Mouse (Mus musculus): ENCODE measurements around the gene Entr1. TPM values are rescaled to one million over a fixed set of nuclear protein-coding genes. Genes with fewer than 3 reads are reported as not detected.

The Entr1 gene
- polyA plus RNA-seq, 1 experiment: 97.9 TPM

DNA sequence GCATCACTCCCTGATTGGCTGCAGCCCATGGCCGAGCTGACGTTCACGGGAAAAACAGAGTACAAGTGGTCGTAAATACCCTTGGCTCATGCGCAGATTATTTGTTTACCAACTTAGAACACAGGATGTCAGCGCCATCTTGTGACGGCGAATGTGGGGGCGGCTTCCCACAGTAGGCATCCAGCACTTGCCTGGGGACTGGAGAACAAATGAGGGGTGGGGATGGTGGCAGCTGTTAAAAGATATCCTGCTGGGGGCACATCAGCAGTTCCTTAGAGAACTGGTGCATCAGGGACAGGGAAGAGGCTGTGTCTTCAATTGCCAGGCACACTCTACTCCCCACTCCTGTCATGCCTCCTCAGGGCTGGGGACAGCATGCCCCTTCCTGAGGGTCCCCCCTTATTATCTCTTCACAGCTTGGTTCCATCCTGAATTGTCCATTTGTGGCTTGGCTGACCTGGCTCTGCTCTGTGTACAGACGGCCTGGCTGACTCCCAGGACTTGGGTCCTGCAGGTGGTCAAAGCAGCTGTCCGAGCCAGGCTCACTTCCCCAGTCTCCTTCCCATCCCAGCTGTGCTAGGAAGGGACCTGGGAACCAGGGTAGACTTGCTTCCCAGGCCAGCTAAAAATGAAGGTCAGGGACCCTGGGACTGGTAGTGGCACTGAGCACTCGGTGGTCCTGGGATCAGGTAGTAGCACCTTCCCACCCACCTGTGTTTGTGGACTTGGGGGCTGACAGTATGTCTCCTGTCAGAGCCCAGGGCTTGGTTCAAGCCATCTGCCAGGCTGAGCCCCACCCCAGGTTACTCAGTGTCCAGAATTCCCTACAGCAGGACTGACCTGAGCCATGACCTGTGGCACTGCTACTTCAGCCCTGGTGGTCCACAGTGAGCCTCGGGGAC lies 50.6 kb downstream of the Entr1 start:
- TF ChIP-seq GATA1 (IDR thresholded peaks at IDR 0.05; ENCODE audit: low read length): no peak

Other genes starting within 250 kb of the Entr1 start
- 0.12 TPM in 1 of 2 replicates, not detected in the other for gene Lhx3, start 181.0 kb downstream of the Entr1 start, polyA plus RNA-seq (2012)
- gene Qsox2, start 151.8 kb downstream of the Entr1 start, polyA plus RNA-seq (2012): 7.2 and 7.6 TPM in 2 replicates
- not detected in 2 replicates for gene Ccdc187, start 94.8 kb downstream of the Entr1 start, polyA plus RNA-seq (2012)
- not detected in 2 replicates for gene Gpsm1, start 73.8 kb downstream of the Entr1 start, polyA plus RNA-seq (2012)
- gene Dnlz, start 37.2 kb downstream of the Entr1 start, polyA plus RNA-seq (2012): 17.8 and 21.3 TPM in 2 replicates
- 0.41 and 0.55 TPM in 2 replicates for gene Card9, start 28.4 kb downstream of the Entr1 start, polyA plus RNA-seq (2012)
- 61.5 and 68.5 TPM in 2 replicates for gene Snapc4, start 8.7 kb downstream of the Entr1 start, polyA plus RNA-seq (2012)
- 536 and 709 TPM in 2 replicates for gene Pmpca, start within 50 bp of the Entr1 start, polyA plus RNA-seq (2012)
- 15.0 and 16.1 TPM in 2 replicates for gene Inpp5e, start 19.9 kb upstream of the Entr1 start, polyA plus RNA-seq (2012)
- gene Sec16a, start 55.9 kb upstream of the Entr1 start, polyA plus RNA-seq (2012): 28.0 and 33.0 TPM in 2 replicates
- gene Notch1, start 127.3 kb upstream of the Entr1 start, polyA plus RNA-seq (2012): 0.01 TPM in 2 replicates
- 147 and 170 TPM in 2 replicates for gene Egfl7, start 190.7 kb upstream of the Entr1 start, polyA plus RNA-seq (2012)
- not detected in 2 replicates for gene Gm20532, start 197.3 kb upstream of the Entr1 start, polyA plus RNA-seq (2012)
- gene Agpat2, start 215.1 kb upstream of the Entr1 start, polyA plus RNA-seq (2012): 2.3 and 2.5 TPM in 2 replicates
- not detected in 2 replicates for gene Fam69b, start 239.1 kb upstream of the Entr1 start, polyA plus RNA-seq (2012)